Mouse (Mus musculus) MN1 (cell line): ENCODE measurements around the gene Slc7a5.
A peak's percentile ranks its signal among the peaks of the same experiment; 100 is the strongest.

Experiments used
- DNase-seq: peaks from one replicate; pipeline ENCODE4 v3.0.0-alpha.2; 2016; ENCODE audit warnings: low spot score

Slc7a5 gene

GRCm38 (mm10) chr8:121908378-121909147, 1.1 kb upstream of the Slc7a5 start:
- DNase-seq: peak; percentile 51

DNA sequence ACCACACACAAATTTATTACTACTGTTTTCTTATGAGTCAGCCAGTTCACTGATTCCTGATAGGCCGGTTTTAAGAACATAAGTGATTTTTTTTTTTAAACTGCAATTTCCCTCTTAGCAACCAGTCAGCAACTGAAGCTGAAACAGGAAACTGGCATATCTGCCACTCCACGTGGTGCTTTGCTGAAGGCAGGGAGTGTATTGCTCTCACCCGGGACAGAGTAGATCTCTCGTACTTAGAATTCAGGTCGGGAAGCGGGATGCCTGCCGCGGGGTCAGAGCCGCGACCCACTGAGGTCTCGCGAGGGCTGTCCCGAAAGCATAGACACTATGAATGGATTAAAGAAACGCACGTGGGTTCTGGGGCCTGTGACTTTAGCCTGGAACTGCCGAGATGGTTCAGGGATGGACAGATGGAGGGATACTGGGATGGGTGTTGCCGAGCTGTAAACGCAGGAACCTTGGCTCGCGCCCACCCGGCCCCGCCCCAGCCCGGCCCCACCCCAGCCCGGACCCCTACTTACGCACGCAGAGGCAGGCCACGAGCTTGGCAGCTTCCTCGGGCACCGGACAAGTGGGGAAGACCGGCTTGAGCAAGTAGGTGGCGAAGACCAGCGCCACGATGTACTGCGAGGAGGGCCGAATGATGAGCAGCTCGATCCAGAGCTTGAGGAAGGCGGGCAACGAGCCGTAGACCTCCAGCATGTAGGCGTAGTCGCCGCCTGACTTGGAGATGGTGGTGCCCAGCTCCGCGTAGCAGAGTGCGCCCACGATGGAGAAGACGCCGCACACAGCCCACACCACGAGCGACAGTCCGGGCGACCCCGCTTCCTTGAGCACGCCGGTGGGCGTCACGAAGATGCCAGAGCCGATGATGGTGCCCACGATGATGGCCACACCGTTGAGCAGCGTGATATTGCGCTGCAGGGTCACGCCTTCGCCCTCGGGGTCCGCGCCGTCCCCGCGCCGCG, 667 bp downstream of the Slc7a5 start:
- DNase-seq: peak; percentile 60

GRCm38 (mm10) chr8:121905864-121906263, 1.6 kb downstream of the Slc7a5 start:
- DNase-seq: no peak

DNA sequence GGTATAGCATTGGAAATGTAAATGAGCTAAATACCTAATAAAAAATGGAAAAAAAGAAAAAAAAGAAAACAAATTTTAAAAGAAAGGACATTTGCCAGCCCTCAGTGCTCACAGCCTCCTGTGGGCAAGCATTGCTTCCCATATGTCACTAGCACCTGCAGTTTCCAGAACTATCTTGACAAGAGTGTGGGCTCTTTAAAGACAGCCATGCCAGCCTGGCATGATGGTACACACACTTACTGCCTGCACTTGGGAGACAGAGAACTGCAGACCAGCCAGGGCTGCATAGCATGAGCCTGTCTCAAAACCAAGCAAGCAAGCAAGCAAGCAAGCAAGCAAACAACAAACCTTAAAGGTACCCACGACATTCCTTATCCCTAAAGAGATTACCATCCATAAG, 2.1 kb downstream of the Slc7a5 start:
- DNase-seq: no peak

DNA sequence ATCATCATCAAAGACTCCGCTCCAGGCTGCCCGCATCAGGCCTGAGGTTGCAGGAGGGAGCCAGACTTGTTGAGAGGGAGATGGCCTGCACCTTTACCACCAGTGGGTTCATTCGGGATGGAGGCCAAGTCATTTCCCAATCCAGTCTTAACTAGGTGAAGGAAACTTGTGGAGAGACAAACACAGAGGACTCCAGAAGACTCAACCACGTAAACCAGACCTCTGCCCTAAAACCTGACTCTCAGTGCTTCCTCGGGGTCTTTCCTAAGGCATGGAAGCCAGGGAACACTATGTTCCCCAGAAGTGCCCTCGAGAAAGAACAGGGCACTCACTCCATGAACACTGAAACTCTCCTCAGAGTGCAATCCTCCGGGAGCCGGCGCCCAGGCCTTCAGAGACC, 2.5 kb downstream of the Slc7a5 start:
- no peak for DNase-seq

GRCm38 (mm10) chr8:121903977-121904376, 3.5 kb downstream of the Slc7a5 start:
- DNase-seq: peak; percentile 65

- peak; percentile 79 for DNase-seq
Observed at GRCm38 (mm10) chr8:121901498-121902236, 5.8 kb downstream of the Slc7a5 start.

DNA sequence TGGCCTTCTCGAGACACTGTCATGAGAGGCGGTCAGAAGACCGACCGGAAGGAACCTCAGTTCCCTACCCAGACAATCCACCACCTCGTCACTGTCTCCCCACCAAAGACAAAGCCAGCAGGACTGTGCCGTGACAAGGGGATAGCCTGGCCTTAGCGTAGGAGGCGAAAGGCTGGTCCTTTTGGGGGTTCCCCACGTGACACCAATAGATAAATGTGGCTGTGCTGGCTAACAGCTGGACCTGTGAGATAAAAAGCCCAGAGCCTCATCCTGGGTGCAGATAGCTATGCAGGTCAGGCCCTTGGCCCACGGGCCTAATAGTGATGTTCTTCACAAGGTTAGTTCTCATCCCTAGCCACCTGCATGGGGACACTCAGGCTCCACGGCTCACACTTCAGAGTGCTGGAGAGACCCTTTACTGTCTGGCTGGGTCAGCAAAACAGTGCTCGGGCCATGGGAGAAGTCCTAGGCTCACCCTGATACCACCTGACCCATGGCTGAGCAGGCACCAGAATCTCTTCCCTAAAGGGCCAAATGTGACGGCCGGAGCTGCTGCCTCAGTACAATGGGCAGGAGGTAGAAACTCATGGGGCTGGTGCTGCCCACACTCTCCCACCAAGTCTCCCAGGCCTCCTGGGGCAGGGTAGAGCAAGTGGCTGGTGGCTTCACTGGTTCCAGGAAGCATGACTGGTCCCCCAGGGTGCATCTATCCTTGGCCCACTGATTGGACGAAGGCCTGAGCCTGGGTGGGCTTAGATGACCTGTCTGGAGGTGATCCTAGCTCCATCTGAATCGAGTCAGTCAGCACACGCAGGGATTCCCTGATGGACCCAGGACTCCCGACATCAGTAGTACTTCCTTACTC, 8.1 kb downstream of the Slc7a5 start:
- no peak for DNase-seq

- DNase-seq: peak; percentile 98
Observed at GRCm38 (mm10) chr8:121898401-121898931, 9.0 kb downstream of the Slc7a5 start.

DNA sequence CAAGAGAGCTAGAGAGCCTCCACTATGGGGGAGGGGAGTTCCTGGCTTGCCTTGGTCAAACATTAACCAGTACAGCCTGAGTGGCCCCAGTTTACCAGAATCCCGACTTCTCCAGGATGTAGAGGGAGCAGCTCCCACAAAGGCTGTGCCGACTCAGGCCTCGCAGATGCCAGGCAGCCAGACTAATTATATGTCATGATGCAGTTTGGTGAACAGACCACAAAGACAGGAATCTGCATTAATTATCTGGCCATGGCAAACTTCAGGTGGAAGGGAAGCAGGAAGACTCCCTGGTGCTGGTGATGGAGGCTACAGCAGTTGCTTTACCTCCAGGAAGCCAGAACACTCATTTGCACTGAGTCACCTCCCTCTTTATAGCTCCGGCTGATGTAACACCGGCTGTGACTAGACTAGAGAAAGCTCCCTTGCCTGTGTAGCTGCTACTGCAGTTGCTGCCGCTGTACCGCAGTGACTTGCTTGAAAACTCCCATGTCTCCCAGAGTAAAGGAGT, 9.6 kb downstream of the Slc7a5 start:
- peak; percentile 95 for DNase-seq

DNA sequence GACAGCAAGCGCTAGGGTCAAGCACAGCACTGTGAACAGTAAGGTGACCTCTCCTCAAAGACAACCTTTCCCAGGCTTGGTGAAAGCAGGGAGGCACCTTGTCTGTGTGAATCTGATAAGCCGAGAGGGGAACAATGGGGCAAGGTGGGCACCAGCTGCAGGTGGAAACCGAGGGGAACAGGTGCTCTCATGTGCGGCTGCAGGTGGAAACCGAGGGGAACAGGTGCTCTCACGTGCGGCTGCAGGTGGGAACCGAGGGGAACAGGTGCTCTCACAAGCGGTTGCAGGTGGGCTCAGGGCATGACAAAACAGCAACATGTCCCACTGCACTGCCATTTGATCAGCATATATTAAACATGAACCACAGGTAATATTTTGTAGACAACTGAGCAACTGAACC, 10.3 kb downstream of the Slc7a5 start:
- no peak for DNase-seq

DNA sequence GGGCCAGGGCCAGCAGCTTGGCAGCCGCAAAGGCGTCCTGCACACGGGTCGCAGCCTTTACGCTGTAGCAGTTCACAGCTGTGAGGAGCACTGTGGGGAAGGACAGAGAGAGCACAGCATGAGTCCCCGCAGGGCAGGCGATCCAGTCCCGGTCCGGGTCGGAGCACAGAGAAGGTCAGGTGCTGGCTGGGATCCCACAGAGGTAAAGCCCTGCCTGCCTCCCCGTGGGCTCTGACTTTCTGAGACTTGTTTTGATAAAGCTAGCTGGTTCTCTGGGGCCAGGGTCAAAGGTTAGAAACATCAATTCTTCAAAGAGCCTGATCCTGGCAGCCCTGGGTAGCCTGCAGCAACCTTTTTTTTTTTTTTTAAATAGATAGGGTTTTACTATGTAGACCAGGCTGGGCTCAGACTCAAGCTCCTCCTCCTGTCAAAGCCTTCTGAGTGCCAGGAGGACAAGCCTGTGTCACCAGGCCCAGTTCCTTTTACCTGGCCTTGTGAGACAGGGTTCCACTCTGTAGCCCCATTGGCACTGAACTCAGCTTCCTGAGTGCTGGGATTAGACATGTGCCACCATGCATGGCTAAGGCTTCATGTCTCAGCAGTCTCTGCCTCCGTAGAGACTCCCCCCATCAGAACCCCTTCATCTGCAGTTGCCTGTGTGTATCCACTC, 10.9 kb downstream of the Slc7a5 start:
- DNase-seq: no peak

DNA sequence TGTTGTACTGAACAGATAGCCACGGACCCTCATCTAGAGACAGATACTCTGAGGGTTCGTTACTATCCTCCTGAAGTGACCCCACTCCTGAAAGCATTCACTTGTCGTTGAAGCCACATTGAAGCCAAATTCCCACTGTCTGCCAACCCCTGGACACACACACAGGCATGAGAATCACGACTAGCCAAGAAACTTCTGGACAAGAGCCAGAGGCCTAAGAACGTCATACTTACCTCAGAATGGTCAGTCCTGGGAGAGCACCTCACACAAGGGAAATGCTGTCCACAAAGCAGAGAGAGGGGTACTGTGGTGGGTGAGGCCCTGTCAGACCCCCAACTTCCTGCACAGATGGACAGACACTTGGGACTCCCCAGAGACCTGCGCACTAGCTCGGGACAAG, 11.6 kb downstream of the Slc7a5 start:
- peak; percentile 64 for DNase-seq

- no peak for DNase-seq
Observed at GRCm38 (mm10) chr8:121892875-121893274, 14.6 kb downstream of the Slc7a5 start.

DNA sequence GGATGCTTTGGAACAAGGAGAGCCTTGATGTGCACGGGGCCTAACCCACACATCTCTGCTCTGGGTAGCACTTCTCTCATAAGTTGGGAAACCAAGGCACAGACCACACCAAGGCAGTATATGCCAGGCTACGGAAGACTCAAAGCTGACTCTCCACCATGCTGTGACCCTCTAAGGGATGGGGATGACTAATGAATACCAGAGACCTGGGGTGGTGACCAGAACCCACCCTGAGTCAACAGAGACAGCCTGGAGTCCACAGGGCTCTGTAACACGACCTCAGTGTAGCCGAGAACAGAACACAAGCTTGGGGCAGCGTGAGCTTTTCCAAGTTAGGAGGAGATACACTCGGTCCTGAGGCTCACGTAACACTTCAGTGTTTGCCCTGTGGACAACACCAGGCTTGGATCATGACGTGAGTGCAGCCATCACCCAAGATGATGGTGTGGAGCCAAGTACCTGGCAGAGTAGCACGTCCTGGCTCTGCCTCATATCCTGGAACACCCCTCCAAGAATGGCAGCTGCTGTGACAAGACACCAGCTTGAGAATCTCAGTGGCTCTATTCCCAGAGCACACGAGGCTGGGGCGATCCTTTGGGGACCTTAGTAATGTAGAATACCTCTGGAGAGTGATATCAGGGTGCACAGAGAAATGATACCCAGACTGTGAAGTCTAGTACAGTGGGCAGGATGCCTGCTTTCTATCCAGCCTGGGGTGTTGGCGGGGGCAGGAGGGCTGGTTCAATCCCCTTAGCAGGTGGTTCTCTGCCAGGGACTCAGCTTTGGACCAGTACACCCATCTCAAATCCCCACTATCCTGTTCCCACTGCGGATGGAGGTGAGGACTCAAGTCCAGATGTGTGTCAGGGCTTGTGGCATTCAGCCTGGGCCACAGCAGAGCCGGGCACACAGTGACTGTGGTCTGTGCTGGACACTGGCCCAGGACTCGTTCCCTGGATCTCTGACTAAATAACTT, 17.4 kb downstream of the Slc7a5 start:
- DNase-seq: no peak

- DNase-seq: peak; percentile 55
Observed at GRCm38 (mm10) chr8:121889317-121889716, 18.2 kb downstream of the Slc7a5 start.

- no peak for DNase-seq
Observed at GRCm38 (mm10) chr8:121887547-121887946, 19.9 kb downstream of the Slc7a5 start.

GRCm38 (mm10) chr8:121885433-121885832, 22.1 kb downstream of the Slc7a5 start:
- no peak for DNase-seq

DNA sequence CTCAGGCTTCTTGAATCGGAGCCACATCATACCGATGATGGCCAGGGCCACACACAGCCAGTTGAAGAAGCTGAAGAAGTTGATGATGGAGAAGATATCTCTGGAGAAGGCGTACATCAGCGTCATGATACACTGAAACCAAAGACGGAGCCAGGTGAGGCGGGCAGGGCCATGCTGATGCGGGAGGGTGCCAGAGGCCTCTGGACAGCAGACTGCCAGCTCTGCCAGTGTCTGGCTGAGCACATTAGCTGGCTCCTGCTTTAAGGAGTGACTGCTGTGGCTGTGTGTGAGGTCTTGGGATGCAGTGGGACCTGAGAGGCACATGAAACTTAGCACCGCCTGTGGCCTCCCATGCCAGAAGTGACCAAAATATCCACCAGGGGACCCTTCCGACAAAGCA, 22.5 kb downstream of the Slc7a5 start:
- DNase-seq: no peak
